Mouse (Mus musculus) heart, postnatal 0 days (tissue): Measurements from ENCODE around the gene Zxdc. TPM values are rescaled to one million over a fixed set of nuclear protein-coding genes. Genes with fewer than 3 reads are reported as not detected.

Source experiments
- ATAC-seq: fragments of 200-750 bp; cut with Nextera tagmentation; 2 replicates; pipeline ENCODE4 v1.8.0; 2017; ENCODE audit warnings: low read depth, moderate number of reproducible peaks, moderate library complexity; ENCODE audit not compliant: insufficient read depth
- DNase-seq: peaks from one replicate; pipeline ENCODE4 v3.0.0-alpha.2; 2016; ENCODE audit warnings: low spot score
- H3K27ac ChIP-seq: fragments of 300-500 bp; sonication (generic); 2 replicates; pipeline ENCODE4 v1.5.1; 2014; ENCODE audit warnings: low read depth, mild to moderate bottlenecking
- H3K27me3 ChIP-seq: fragments of 300-500 bp; sonication (generic); 2 replicates; pipeline ENCODE4 v1.6.1; 2014; ENCODE audit warnings: low read length, mixed read lengths; ENCODE audit not compliant: control insufficient read depth, insufficient read depth
- H3K36me3 ChIP-seq: fragments of 300-500 bp; sonication (generic); replicated peaks from 2 replicates; pipeline ENCODE4 v1.6.1; 2014; ENCODE audit warnings: low read length, mixed read lengths; ENCODE audit not compliant: control insufficient read depth, insufficient read depth
- H3K4me1 ChIP-seq: fragments of 300-500 bp; sonication (generic); 2 replicates; pipeline ENCODE4 v1.6.1; 2014; ENCODE audit warnings: antibody characterized with exemption; ENCODE audit not compliant: control insufficient read depth, insufficient read depth
- H3K4me2 ChIP-seq: fragments of 300-500 bp; sonication (generic); 2 replicates; pipeline ENCODE4 v1.6.1; 2014; ENCODE audit warnings: low read depth, mild to moderate bottlenecking, low read length, moderate library complexity
- H3K4me3 ChIP-seq: fragments of 300-500 bp; sonication (generic); 2 replicates; pipeline ENCODE4 v1.5.1; 2014; ENCODE audit warnings: low read depth, low read length
- H3K9ac ChIP-seq: fragments of 300-500 bp; sonication (generic); replicated peaks from 2 replicates; pipeline ENCODE4 v1.6.1; 2014; ENCODE audit warnings: low read depth, low read length, mixed read lengths
- H3K9me3 ChIP-seq: fragments of 300-500 bp; sonication (generic); replicated peaks from 2 replicates; pipeline ENCODE4 v1.6.1; 2016; ENCODE audit warnings: low read length; ENCODE audit not compliant: control insufficient read depth
- CTCF ChIP-seq: IDR thresholded peaks from 2 replicates; pipeline ENCODE4 v1.5.1; 2016; ENCODE audit warnings: antibody characterized with exemption, control low read depth, low read depth
- EP300 ChIP-seq: IDR thresholded peaks from 2 replicates; pipeline ENCODE4 v1.6.1; 2016; ENCODE audit warnings: antibody characterized with exemption, low read depth
- WGBS: fragments of 180-500 bp; shearing (Covaris S2); extraction: QIAGEN DNeasy Blood & Tissue Kit; methylation state at CpG from one replicate; pipeline ENCODE4 v1.1.7; 2014; 5-methylcytosine and 5-hydroxymethylcytosine counted together
- polyA plus RNA-seq: library from polyadenylated mRNA; unstranded; fragments of >200 nt; fragmentation: Nextera tagmentation; extraction: Ambion mirVana; gene quantifications from 2 replicates; pipeline ENCODE4 v1.2.1, GENCODE M21; 2015
- total RNA-seq: library from RNA; depleted of rRNA; stranded (reverse); fragments of >200 nt; gene quantifications from 2 replicates; pipeline ENCODE4 v1.2.3, GENCODE M21; 2014; ENCODE audit warnings: low replicate concordance

Zxdc gene
- total and polyA plus RNA-seq, 2 experiments from 2014 or later, result 5.2 to 21.9 TPM

- Histone ChIP-seq H3K36me3 (no peaks in the 10 kb centered on the region), H3K9me3 (no peaks in the 10 kb centered on the region), H3K27ac (no peak within 1 kb of the TSS), H3K4me1 (no peaks in the 10 kb centered on the region), H3K4me2 (peak within 1 kb of the TSS; percentile 81), H3K27me3 (peaks cover 22% of the 10 kb centered on the region), H3K4me3 (peak within 1 kb of the TSS; percentile 44), H3K9ac (peak within 1 kb of the TSS; percentile 40; the same call in 1 of the 2 replicates)
- peak; percentile 69 for TF ChIP-seq CTCF
- TF ChIP-seq EP300, result no peak
- ATAC-seq (peak; percentile 75), DNase-seq (peak; percentile 33)
- under 1% methylated on average over 31 of the region's 31 CpGs for WGBS
Observed at GRCm38 (mm10) chr6:90428380-90428974, 59.2 kb downstream of the Zxdc start, which contains the start of gene Cfap100. TSS of gene Cfap100 (minus strand) at chr6:90428797.

GRCm38 (mm10) chr6:90429911-90430310 is 60.6 kb downstream of the Zxdc start:
- no peaks in the 10 kb centered on the region for H3K9me3 ChIP-seq

GRCm38 (mm10) chr6:90431487-90431886 is 62.2 kb downstream of the Zxdc start:
- H3K27ac ChIP-seq, result no peak overlapping the region
- no peak overlapping the region for H3K4me2 ChIP-seq
- H3K9ac ChIP-seq, result no peak overlapping the region
- H3K4me1 ChIP-seq, result no peaks in the 10 kb centered on the region
- WGBS, result 65% methylated on average over 2 of the region's 2 CpGs
- H3K9me3 ChIP-seq, result no peaks in the 10 kb centered on the region
- peaks cover 17% of the 10 kb centered on the region for H3K27me3 ChIP-seq
- no peak for TF ChIP-seq EP300
- no peak for TF ChIP-seq CTCF
- DNase-seq, result no peak
- ATAC-seq, result no peak
- H3K36me3 ChIP-seq, result no peaks in the 10 kb centered on the region
- H3K4me3 ChIP-seq, result no peak overlapping the region

More at GRCm38 (mm10) chr6:90429911-90430310, 60.6 kb downstream of the Zxdc start:
- H3K36me3 ChIP-seq, result no peaks in the 10 kb centered on the region
- no peak overlapping the region for H3K4me3 ChIP-seq
- DNase-seq, result no peak
- peaks cover 21% of the 10 kb centered on the region for H3K27me3 ChIP-seq
- WGBS, result 73% methylated on average over 14 of the region's 14 CpGs
- ATAC-seq, result no peak
- no peaks in the 10 kb centered on the region for H3K4me1 ChIP-seq
- H3K4me2 ChIP-seq, result no peak overlapping the region
- no peak overlapping the region for H3K9ac ChIP-seq
- H3K27ac ChIP-seq, result no peak overlapping the region
- TF ChIP-seq EP300 (no peak), CTCF (no peak)

- no peak overlapping the region for H3K9ac ChIP-seq
- no peaks in the 10 kb centered on the region for H3K4me1 ChIP-seq
- DNase-seq, result no peak
- 57% methylated on average over 3 of the region's 3 CpGs for WGBS
- no peaks in the 10 kb centered on the region for H3K9me3 ChIP-seq
- no peak overlapping the region for H3K27ac ChIP-seq
- no peak overlapping the region for H3K4me2 ChIP-seq
- ATAC-seq, result no peak
- TF ChIP-seq EP300, result no peak
- TF ChIP-seq CTCF, result no peak
- H3K27me3 ChIP-seq, result no peaks in the 10 kb centered on the region
- H3K36me3 ChIP-seq, result no peaks in the 10 kb centered on the region
- H3K4me3 ChIP-seq, result no peak overlapping the region
Observed at GRCm38 (mm10) chr6:90434687-90435086, 65.4 kb downstream of the Zxdc start.

GRCm38 (mm10) chr6:90435195-90435618 is 65.9 kb downstream of the Zxdc start:
- Histone ChIP-seq H3K4me2 (no peak overlapping the region), H3K36me3 (no peaks in the 10 kb centered on the region), H3K4me3 (no peak overlapping the region), H3K27me3 (no peaks in the 10 kb centered on the region), H3K4me1 (no peaks in the 10 kb centered on the region), H3K9ac (no peak overlapping the region), H3K9me3 (no peaks in the 10 kb centered on the region), H3K27ac (no peak overlapping the region)
- peak; percentile 57 for DNase-seq
- peak; percentile 81 for ATAC-seq
- TF ChIP-seq CTCF (peak; percentile 83), EP300 (no peak)
- 20% methylated on average over 11 of the region's 11 CpGs for WGBS
